Mouse (Mus musculus): ENCODE results near the gene Hopx.
"Not testable (repeated sequence)": the region's sequence is repeated elsewhere in the genome, so short reads cannot be mapped to it uniquely, and the experiment has no call there.

The Hopx gene

DNA sequence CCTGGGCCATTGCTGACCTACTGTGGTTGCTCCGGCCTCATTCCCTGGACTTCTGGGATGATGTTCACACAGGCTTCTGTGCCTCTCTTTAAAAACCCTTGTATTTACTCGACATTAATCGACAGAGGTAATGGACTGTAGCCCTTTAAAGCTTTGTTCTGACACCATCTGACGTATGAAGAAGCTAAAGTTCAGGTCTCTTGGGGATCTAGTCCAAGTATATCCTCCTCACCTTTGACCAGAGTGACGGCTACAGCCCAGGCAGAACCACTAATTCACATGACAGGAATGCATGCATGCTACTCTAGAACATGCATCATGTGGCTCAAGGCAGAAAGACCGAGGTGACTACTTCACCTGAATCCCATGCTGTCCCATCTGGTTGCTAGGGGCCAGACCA is 14.2 kb downstream of the Hopx start:
- DNase-seq (ENCODE audit: low read depth, low spot score): no peak

DNA sequence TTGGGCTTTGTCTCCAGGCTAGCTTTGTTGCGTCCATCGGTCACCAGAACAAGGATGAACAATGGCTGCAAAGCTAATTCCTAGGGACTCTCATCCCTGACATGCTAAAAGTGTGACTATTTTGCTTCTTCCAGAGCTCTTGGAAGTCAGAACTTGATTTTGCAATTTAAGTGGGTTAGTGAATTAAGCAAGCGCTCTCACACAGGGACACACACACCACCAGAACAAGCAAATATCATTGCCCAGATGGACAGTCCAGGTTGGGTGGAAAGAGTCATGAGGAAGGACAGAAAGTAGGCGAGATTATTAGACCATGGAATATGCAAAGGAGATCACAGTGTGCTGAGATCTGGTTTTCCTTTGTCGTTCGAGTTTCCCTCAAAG is 14.9 kb downstream of the Hopx start:
- no peak for DNase-seq (ENCODE audit: low read depth, low spot score)

DNA sequence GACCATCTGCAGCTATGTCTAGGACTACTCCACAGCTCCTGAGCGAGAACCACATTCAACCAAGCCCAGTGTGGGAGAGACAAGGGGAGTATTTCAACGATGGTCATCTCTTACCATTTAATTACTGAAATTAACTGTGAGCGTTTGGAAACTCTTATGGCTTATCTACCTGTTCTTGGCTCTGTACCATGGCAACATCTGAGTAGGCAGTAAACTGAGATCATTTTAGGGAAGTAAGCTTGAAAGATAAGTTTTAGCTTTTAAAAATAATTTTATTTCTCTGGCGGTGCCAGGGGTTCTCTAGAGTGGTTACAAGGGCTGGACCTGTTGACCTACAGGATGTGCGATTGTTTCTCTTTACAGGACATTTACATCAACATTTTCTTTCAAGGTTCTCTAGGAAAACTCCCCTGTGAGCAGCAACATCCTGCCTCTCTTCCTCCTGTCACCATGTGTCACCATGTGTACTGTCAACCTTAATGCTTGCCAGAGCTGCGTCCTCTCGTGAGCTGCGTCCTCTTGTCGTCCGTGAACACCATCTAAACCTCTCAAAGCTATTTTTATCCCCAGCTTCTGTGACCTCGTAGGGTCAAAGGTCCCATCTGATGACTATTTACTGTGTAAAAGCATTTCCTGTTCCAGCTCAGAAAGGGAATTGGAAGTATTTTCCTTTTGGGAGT is 15.5 kb downstream of the Hopx start:
- DNase-seq (ENCODE audit: low read depth, low spot score): no peak

DNA sequence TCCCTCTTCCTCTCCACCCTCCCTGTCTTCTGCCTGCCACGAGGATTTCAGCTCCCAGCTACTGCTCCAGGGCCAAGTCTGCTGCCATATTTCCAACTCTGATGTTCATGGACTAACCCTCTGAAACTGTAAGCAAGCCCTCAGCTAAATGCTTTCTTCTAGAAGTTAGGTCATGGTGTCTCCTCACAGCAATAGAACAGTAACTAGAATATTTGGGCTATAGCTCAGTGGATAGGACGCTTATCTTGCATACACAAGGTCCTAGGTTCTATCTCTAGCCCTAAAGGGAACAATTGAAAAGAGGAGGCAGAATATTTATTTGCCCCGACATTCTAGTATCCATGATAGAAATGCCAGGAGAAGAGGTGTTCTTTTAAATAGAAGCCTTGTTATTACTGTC is 16.0 kb downstream of the Hopx start:
- DNase-seq (ENCODE audit: low read depth, low spot score): no peak

DNA sequence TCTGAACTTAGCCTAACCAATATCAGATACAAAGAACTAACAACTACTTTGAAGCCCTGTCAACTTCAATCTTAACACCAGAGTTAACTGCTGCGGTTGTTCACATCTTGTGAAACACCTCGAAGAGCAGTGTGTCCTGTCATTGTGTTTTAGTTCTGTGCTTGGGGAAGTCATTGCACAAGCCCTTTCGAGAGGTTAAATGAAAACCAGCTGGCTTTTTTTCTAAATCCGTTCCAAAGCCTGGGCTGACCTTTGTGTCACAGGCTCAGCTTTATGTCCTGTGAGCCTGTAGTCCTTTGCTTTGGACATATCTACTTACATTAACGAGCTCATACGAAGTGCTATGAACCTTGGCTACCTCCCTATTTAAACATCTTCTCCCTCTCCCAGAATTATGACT is 17.2 kb downstream of the Hopx start:
- DNase-seq (ENCODE audit: low read depth, low spot score): no peak

DNA sequence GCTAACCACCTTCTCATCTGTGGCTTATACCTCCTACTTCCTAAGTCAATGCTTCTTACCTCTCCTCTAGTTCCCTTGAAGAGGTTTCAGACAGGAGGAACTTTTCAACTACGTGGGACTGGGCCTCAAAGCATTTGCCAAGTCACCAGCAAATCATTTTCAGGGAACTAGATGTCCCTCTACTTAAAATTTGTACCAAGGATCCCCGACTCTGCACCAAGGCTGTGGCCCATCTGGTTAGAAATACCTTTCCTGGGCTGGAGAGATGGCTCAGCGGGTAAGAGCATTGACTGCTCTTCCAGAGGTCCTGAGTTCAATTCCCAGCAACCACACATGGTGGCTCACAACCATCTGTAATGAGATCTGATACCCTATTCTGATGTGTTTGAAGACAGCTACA is 18.7 kb downstream of the Hopx start:
- DNase-seq (ENCODE audit: low read depth, low spot score): not testable (repeated sequence)

DNA sequence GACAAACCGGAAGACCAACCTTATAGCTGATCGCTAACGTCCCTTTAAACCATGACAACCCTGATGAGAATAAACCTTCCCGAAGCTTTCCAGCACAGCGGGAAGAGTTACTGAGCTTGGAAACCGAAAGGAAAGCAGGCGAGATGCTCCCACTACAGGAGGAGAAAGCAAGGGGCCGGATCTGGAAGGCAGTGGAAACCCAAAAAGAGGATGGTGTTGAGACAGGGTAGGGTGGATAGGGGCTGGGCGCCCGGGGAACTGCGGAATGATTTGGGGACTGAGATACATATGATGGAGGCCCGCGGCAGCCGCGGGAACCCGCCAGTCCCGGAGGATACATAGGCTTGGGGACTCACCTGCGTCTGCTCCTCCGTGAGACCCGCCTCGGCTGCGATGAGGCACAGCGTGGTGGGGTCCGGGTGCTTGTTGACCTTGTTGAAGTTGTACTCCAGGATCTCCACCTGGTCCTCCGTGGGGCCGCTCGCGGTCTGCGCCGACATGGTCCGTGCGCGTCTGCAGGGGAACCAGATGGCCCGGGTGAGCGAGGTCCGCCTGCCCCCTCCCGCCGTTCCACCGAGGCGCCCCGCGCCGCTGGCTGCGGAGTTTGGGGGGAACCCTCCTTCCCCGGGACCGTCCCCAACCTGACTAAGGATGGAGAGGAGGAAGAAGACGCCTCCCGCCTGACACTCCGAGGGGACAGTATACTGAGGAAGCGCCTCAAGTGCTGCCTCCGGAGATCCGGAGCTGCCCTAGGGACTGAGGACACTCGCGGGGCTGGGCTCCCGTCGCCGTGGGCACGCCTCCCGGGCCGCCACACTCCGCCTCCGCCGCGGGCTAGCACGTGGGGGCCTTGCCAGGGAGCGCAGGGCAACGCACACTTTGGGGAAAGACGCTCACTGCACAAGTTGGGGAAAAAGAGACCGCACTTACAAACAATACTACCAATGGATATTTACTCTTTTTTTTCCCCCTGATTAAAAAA is 20.1 kb downstream of the Hopx start:
- no peak for DNase-seq (ENCODE audit: low read depth, low spot score)

DNA sequence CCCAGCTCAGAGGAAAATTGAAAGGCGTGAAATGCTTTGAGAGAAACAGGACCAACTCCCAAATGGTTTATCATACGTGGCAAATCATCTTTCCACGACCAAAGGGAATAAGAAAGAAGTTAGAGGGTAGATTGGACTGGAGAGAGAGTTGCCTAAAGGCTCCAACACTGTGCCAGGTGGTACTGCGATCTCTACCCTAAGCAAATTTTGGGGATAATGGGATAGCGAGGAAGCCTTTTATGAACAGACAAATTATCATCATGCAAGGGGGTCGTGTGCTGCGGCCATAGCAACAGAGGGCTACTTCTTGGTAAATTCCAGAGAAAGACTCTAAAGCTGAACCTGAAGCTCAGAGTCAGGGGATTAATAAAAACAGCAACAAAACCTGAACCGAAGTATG is 21.0 kb downstream of the Hopx start:
- DNase-seq (ENCODE audit: low read depth, low spot score): no peak

DNA sequence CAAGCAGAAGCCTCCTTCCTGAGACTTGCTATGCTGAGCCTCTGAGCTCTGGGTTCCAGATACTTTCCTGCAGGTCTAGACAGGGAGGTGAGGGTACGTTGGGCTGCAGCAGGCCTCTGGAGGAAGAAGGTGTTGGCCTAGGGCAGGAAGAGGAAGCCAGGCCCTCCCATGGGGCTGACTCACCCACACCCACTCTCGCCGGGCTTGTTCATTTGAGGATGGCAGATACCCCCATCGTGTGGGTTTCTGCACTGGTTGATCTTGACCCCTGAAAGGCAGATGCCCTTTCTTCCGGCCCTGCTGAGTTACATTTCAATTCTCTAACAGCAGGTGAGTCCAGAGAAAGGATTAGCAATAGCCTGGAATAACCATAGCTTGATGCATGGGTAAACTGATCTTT is 22.4 kb downstream of the Hopx start:
- no peak for DNase-seq (ENCODE audit: low read depth, low spot score)

DNA sequence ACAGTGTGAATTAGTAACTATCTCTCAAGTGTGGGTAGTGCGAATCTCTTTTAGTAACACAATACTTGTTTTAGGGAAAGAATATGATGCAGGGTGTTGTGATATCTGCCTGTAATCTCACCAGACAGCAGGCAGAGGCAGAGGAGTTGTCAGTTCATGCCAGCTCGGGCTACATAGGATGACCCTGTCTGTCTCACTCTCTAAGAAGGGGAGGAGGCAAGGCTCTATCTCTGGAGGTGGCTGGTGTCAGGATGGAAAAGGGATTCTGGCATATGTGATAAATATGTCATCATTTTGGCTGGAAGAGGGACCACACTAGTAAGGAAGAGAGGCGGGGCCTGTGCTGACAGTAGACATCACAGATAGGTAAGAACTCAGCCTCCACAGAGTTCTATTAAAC is 23.0 kb downstream of the Hopx start:
- no peak for DNase-seq (ENCODE audit: low read depth, low spot score)

DNA sequence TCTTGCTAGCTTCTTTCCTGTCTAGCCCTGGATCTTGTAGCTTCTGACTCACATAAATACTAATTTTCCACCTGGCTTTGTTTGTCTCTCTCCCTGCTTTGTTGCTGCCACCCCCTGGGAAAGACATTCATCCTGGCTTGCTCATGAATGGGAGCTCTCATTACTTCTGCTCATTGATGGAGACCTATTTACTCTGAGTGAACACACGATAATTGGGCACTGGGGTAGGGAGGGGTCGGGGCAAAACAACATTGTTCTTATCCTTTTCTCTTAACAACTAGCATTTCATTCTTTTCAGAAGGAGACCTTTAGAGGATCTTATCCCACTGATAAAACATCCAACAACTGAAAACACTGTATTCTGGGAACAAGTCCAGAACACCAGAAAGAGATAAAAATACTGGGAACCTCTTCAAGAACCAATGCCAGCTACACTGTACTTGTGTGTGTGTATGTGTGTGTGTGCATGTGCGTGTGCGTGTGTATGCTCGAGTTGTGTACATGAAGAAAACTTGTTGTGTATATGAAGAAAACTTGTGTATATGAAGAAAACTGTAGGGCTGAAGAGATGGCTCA is 24.3 kb downstream of the Hopx start:
- DNase-seq (ENCODE audit: low read depth, low spot score): no peak

DNA sequence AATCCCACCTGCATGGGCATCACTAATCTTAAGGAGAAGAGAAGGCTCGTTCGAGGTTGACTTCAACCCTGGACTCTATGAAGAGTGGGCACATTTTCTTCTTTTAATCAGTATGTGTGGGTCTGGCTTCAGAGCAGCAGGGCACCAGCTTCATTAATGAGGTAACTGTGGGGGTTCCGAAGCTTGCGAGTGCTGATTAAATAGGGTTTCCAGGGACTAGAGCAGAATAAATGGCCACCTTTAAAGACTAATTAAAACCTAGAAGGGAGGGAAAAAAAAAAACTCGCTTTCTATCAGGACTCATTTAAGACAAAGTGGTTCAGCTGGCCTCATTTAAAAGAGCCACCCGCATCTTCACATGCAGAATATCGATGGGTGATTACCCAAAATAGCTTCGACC is 25.0 kb downstream of the Hopx start:
- no peak for DNase-seq (ENCODE audit: low read depth, low spot score)

DNA sequence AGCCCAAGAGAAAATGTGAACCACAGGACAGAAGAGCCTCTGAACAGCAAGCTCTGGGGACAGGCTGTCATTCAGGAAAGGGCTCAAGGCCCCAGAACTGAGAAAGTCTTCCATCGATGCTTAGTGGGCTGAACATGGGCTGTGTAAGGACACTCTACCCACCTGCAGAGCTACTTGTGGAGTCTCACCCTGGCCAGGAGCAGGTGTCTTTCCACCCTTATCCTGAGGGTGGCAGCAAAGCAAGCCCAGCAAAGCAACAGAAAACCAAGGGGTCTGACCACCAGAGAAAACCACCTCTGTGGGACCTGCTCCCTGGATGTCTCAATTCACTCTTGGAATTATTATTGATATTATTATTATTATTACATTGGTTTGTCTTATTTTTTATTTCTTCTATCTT is 25.6 kb downstream of the Hopx start:
- no peak for DNase-seq (ENCODE audit: low read depth, low spot score)

DNA sequence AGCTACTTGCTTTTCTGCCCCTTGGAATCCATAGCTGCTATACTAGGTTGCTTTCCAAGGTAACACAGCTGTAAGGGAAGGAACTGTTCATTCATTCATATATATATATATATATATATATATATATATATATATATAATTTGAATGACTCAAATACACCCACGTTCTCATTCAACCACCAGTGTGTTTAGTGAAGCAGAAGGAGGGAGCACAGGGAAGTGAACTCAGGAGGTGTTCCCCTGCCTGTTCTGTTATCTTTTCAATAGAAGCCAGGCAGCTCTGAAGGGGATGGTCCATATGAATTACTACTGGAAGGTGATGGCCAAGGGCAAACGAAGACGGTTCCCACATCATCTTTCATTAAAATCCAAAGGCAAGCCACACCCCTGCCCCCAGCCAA is 27.8 kb downstream of the Hopx start:
- no peak for DNase-seq (ENCODE audit: low read depth, low spot score)

DNA sequence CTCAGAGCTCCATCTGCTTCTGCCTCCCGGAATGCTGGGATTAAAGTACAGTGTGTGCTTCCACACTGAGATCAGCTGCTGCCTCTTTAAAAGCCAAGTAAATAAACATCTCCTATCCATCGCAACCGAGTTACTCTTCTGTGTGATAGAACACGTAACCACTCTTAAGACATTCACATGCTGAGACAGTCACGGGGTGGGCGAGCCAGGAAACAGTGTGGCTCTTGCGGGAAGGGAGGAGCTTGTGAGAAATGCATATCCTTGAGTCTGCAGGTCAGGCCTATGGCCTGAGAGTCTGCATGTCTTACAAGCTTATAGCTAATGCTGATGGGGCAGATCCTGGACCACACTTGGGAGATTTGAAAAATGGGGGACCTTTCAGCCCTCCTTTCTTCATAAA is 28.4 kb downstream of the Hopx start:
- DNase-seq (ENCODE audit: low read depth, low spot score): no peak

DNA sequence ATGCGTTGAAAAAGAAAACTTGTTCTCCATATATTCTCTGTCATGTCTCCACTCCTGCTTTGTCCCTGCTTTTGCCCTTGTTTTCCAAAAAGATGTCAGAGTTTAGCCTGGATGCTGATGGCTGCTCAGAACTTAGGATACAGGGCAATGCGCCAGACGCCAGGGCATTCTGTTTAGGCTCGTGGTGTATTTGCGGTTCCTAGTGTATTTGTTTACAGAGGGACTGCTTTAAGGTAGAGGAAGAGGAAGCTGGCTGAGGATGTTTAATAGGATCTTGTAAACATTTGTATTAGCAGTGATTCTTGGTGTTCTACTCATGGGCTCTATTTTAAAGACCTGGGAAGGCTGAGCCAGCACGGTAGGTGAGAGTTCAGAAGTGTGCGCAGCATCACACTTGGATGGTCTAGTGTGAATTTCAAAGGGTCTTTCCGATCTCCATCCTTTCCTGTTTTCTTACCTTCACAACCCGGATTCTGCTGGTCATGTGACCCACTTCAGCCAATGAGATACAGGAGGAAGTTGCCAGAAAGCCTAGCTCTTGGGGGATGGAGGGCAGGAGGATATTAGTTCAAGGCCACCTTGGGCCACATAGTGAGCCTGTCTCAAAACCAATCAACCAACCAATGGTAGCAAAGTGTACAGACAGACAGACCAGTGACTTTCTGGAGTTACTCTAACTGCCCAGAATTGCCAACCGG is 29.0 kb downstream of the Hopx start:
- no peak for DNase-seq (ENCODE audit: low read depth, low spot score)

DNA sequence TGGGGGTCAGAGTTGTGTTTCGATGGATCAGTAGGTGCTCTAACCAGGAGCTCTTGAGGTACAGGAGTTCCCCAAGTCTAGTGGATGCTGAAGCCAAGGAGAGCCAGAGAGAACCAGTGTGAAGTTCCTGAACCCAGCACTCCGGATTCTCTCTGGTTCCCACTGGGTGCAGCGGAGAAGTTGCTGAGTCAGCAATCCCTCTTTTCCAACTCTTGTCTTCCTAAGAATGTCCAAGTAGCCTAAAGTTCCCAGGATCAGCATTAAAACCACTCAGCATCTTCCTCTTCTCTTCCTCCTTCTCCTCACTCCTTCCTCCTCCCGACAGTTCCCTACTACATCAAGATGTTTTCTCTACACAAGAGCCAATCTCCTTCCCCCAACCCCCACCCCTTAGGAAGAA is 30.5 kb downstream of the Hopx start:
- DNase-seq (ENCODE audit: low read depth, low spot score): no peak

DNA sequence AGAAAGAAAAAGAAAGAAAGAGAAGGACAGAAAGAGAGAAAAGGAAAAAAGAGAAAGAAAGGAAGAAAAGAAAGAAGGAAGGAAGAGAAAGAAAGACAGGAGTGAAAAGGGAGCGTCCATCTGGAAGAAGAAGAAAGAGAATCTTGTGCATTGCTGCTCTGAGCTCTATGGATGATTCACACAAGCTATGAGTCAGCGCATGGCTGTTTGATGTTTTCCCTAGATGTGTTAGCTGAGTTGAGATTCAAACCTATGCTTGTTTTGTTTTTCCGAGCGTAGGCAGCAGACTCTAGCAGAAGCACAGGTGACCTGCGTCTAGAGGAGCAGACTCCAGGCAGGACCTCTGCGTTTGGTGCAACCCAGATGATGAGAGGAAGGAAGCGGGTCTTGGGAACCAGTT is 32.2 kb downstream of the Hopx start:
- no peak for DNase-seq (ENCODE audit: low read depth, low spot score)

DNA sequence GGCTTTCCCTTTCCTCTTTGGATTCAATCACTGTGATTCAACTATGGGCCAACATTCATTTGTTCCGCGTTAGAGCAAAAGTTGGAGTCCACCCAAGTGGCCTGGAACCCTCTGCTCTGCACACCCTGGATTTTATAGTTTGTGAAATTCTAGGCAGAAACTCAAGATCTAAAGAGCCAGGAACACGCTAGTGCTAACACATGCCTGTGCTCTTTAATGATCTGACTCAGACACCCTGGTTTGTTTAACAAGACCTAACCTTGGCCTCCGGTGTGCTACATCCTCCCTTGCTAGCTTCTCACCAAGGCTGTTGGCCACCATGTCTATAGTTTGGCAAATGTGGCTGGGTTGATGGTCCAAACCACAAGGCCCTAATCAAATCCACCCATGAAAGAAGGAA is 34.2 kb downstream of the Hopx start:
- DNase-seq (ENCODE audit: low read depth, low spot score): no peak

DNA sequence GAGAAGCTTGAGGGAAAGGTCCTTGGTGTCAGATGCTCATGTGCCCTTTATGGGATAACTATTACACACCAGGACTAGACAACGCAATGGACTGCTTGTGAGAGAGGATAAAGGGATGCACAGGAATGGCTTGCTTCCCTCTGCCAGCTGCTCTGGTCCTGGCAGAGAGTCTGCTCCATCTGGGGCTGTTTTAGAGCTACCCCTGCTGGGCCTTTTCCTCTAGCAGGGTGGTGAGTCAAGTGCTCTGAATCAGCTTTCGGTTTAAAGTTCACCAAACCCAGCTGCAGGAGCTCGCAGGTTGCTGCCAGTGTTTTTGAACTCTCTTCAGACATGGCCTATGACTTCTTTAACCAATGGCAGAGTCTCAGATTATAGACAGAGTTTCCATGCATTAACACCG is 39.0 kb downstream of the Hopx start:
- no peak for DNase-seq (ENCODE audit: low read depth, low spot score)

DNA sequence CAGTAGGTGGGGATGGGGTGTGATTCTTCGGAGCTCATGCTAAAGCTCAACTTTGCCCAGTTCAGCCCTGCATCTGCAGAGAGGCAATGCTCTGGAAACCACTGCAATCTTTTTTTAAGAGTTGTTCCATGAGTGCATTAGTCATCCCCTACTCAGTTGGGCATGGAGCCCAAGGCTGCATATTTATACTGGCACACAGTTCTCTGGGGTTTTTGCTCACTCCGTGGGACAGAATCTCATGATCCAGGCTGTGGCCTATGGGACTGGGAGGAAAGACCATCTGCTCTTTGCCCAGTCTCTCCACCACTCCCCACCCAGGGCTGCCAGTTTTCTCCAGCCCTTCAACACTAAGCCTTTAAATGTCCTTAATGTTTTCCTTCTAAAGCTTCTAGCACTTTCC is 40.0 kb downstream of the Hopx start:
- DNase-seq (ENCODE audit: low read depth, low spot score): no peak

DNA sequence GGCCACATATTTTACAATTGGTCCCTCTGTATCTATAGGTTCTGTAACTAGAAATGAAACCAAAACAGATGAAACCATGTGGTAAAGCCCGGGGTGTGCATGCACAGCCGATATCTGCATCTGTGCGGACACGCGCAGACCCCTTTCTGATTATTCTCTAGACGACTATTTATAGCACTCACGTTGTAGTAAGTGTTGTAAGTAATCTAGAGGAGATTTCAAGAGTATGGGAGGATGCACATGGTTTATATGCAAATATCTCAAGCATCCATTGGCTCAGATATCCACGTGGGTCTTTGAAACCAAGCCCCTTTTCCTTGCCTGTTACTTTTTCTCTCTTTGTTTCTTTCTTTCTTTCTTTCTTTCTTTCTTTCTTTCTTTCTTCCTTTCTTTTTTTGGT is 41.1 kb downstream of the Hopx start:
- no peak for DNase-seq (ENCODE audit: low read depth, low spot score)
